Mouse (Mus musculus) embryonic facial prominence, embryonic 13.5 days (tissue): ENCODE measurements around the gene Hipk1. TPM values are rescaled to one million over a fixed set of nuclear protein-coding genes. Genes with fewer than 3 reads are reported as not detected.
A peak's percentile ranks its signal among the peaks of the same experiment; 100 is the strongest.
"Not testable (repeated sequence)": the region's sequence is repeated elsewhere in the genome, so short reads cannot be mapped to it uniquely, and the experiment has no call there.

Source experiments
- ATAC-seq: fragments of 200-750 bp; cut with Nextera tagmentation; 2 replicates; pipeline ENCODE4 v1.8.0; 2017; ENCODE audit warnings: low read depth; ENCODE audit not compliant: insufficient number of reproducible peaks, insufficient read depth, low FRiP score, low TSS enrichment
- H3K27ac ChIP-seq: fragments of 300-500 bp; sonication (generic); 2 replicates; pipeline ENCODE4 v1.5.1; 2015; ENCODE audit warnings: moderate library complexity, mild to moderate bottlenecking, inconsistent platforms
- H3K27me3 ChIP-seq: fragments of 300-500 bp; sonication (generic); 2 replicates; pipeline ENCODE4 v1.6.1; 2015; ENCODE audit warnings: mild to moderate bottlenecking, inconsistent platforms
- H3K36me3 ChIP-seq: fragments of 300-500 bp; sonication (generic); 2 replicates; pipeline ENCODE4 v1.6.1; 2015; ENCODE audit warnings: mild to moderate bottlenecking, inconsistent platforms
- H3K4me1 ChIP-seq: fragments of 300-500 bp; sonication (generic); 2 replicates; pipeline ENCODE4 v1.6.1; 2015; ENCODE audit warnings: inconsistent platforms
- H3K4me2 ChIP-seq: fragments of 300-500 bp; sonication (generic); 2 replicates; pipeline ENCODE4 v1.6.1; 2015; ENCODE audit warnings: moderate library complexity, mild to moderate bottlenecking, inconsistent platforms
- H3K4me3 ChIP-seq: fragments of 300-500 bp; sonication (generic); 2 replicates; pipeline ENCODE4 v1.5.1; 2015; ENCODE audit warnings: mild to moderate bottlenecking, inconsistent platforms
- H3K9ac ChIP-seq: fragments of 300-500 bp; sonication (generic); 2 replicates; pipeline ENCODE4 v1.6.1; 2015; ENCODE audit warnings: mild to moderate bottlenecking, inconsistent platforms
- H3K9me3 ChIP-seq: fragments of 300-500 bp; sonication (generic); 2 replicates; pipeline ENCODE4 v1.6.1; 2016; ENCODE audit warnings: inconsistent platforms
- WGBS: fragments of 180-500 bp; shearing (Covaris S2); methylation state at CpG from one replicate; pipeline ENCODE4 v1.1.7; 2015; ENCODE audit warnings: mixed read lengths; 5-methylcytosine and 5-hydroxymethylcytosine counted together
- polyA plus RNA-seq: library from polyadenylated mRNA; unstranded; fragments of >200 nt; fragmentation: Nextera tagmentation; extraction: Ambion mirVana; gene quantifications from 2 replicates; pipeline ENCODE4 v1.2.1, GENCODE M21; 2015

Hipk1 gene
- polyA plus RNA-seq, result 11.6 and 13.8 TPM in 2 replicates

- no peaks in the 10 kb centered on the region for H3K27me3 ChIP-seq
- 10% methylated on average over 46 of the region's 49 CpGs for WGBS
- H3K4me2 ChIP-seq, result peak within 1 kb of the TSS; percentile 72
- peak within 1 kb of the TSS; percentile 89 for H3K27ac ChIP-seq
- no peaks in the 10 kb centered on the region for H3K9me3 ChIP-seq
- H3K9ac ChIP-seq, result peak within 1 kb of the TSS; percentile 96
- peak; percentile 93 for ATAC-seq
- H3K36me3 ChIP-seq, result no peaks in the 10 kb centered on the region
- peak within 1 kb of the TSS; percentile 94 for H3K4me3 ChIP-seq
- peaks cover 26% of the 10 kb centered on the region for H3K4me1 ChIP-seq
Measured at GRCm38 (mm10) chr3:103791230-103792110, at the start of gene Hipk1. Hipk1 (minus strand) TSS chr3:103791563.

- WGBS, result 90% methylated on average over 7 of the region's 7 CpGs
- H3K9me3 ChIP-seq, result not testable (repeated sequence)
Measured at GRCm38 (mm10) chr3:103840946-103841345, 49.6 kb upstream of the Hipk1 start.

GRCm38 (mm10) chr3:103840195-103840594, 48.8 kb upstream of the Hipk1 start:
- 90% methylated on average over 3 of the region's 3 CpGs for WGBS
- not testable (repeated sequence) for H3K9me3 ChIP-seq, H3K9ac ChIP-seq, H3K4me2 ChIP-seq, ATAC-seq, H3K4me1 ChIP-seq, H3K4me3 ChIP-seq, H3K36me3 ChIP-seq, H3K27me3 ChIP-seq, H3K27ac ChIP-seq

More at GRCm38 (mm10) chr3:103840946-103841345, 49.6 kb upstream of the Hipk1 start:
- not testable (repeated sequence) for H3K27me3 ChIP-seq, H3K27ac ChIP-seq, H3K9ac ChIP-seq, H3K36me3 ChIP-seq, ATAC-seq, H3K4me1 ChIP-seq, H3K4me3 ChIP-seq, H3K4me2 ChIP-seq

- Histone ChIP-seq H3K4me3 (no peak overlapping the region), H3K27me3 (no peaks in the 10 kb centered on the region), H3K4me1 (0 out of 2 replicates have a peak, but pooled peaks cover 4% of the 10 kb centered on the region), H3K9me3 (no peaks in the 10 kb centered on the region), H3K36me3 (no peaks in the 10 kb centered on the region), H3K9ac (no peak overlapping the region), H3K27ac (no peak overlapping the region), H3K4me2 (no peak overlapping the region)
- no peak for ATAC-seq
- WGBS, result 89% methylated on average over 6 of the region's 6 CpGs
Measured at GRCm38 (mm10) chr3:103839711-103840110, 48.3 kb upstream of the Hipk1 start.

- H3K36me3 ChIP-seq, result no peaks in the 10 kb centered on the region
- no peak for ATAC-seq
- H3K4me2 ChIP-seq, result no peak overlapping the region
- no peak overlapping the region for H3K9ac ChIP-seq
- no peaks in the 10 kb centered on the region for H3K9me3 ChIP-seq
- WGBS, result 89% methylated on average over 5 of the region's 5 CpGs
- 0 out of 2 replicates have a peak, but pooled peaks cover 4% of the 10 kb centered on the region for H3K4me1 ChIP-seq
- H3K27ac ChIP-seq, result no peak overlapping the region
- no peak overlapping the region for H3K4me3 ChIP-seq
- H3K27me3 ChIP-seq, result no peaks in the 10 kb centered on the region
Measured at GRCm38 (mm10) chr3:103836453-103836852, 45.1 kb upstream of the Hipk1 start.

GRCm38 (mm10) chr3:103835951-103836310, 44.6 kb upstream of the Hipk1 start:
- Histone ChIP-seq H3K27ac (no peak overlapping the region), H3K4me2 (no peak overlapping the region), H3K4me3 (no peak overlapping the region), H3K9ac (no peak overlapping the region), H3K27me3 (no peaks in the 10 kb centered on the region), H3K4me1 (0 out of 2 replicates have a peak, but pooled peaks cover 4% of the 10 kb centered on the region), H3K36me3 (no peaks in the 10 kb centered on the region), H3K9me3 (no peaks in the 10 kb centered on the region)
- 77% methylated on average over 10 of the region's 10 CpGs for WGBS
- no peak for ATAC-seq

GRCm38 (mm10) chr3:103835272-103835950, 44.0 kb upstream of the Hipk1 start:
- H3K4me1 ChIP-seq, result 0 out of 2 replicates have a peak, but pooled peaks cover 4% of the 10 kb centered on the region
- no peaks in the 10 kb centered on the region for H3K36me3 ChIP-seq
- H3K4me2 ChIP-seq, result no peak overlapping the region
- ATAC-seq, result no peak
- no peaks in the 10 kb centered on the region for H3K27me3 ChIP-seq
- no peaks in the 10 kb centered on the region for H3K9me3 ChIP-seq
- no peak overlapping the region for H3K9ac ChIP-seq
- no peak overlapping the region for H3K27ac ChIP-seq
- WGBS, result 58% methylated on average over 6 of the region's 6 CpGs
- no peak overlapping the region for H3K4me3 ChIP-seq

GRCm38 (mm10) chr3:103834001-103834400, 42.6 kb upstream of the Hipk1 start:
- no peak for ATAC-seq
- H3K27ac ChIP-seq, result no peak overlapping the region
- no peaks in the 10 kb centered on the region for H3K36me3 ChIP-seq
- no peak overlapping the region for H3K4me2 ChIP-seq
- no peaks in the 10 kb centered on the region for H3K27me3 ChIP-seq
- no peak overlapping the region for H3K4me3 ChIP-seq
- 80% methylated on average over 2 of the region's 2 CpGs for WGBS
- no peaks in the 10 kb centered on the region for H3K9me3 ChIP-seq
- 0 out of 2 replicates have a peak, but pooled peaks cover 4% of the 10 kb centered on the region for H3K4me1 ChIP-seq
- H3K9ac ChIP-seq, result no peak overlapping the region

GRCm38 (mm10) chr3:103832426-103832825, 41.1 kb upstream of the Hipk1 start, which contains the start of gene Bcl2l15:
Bcl2l15 (plus strand) TSS chr3:103832601.
- no peaks in the 10 kb centered on the region for H3K36me3 ChIP-seq
- H3K4me1 ChIP-seq, result 0 out of 2 replicates have a peak, but pooled peaks cover 4% of the 10 kb centered on the region
- no peak within 1 kb of the TSS for H3K27ac ChIP-seq
- no peaks in the 10 kb centered on the region for H3K27me3 ChIP-seq
- no peak within 1 kb of the TSS for H3K4me2 ChIP-seq
- H3K9ac ChIP-seq, result no peak within 1 kb of the TSS
- no peak within 1 kb of the TSS for H3K4me3 ChIP-seq
- ATAC-seq, result no peak
- H3K9me3 ChIP-seq, result no peaks in the 10 kb centered on the region

GRCm38 (mm10) chr3:103831146-103831545, 39.8 kb upstream of the Hipk1 start:
- no peak for ATAC-seq
- Histone ChIP-seq H3K4me3 (no peak overlapping the region), H3K4me1 (0 out of 2 replicates have a peak, but pooled peaks cover 4% of the 10 kb centered on the region), H3K9me3 (no peaks in the 10 kb centered on the region), H3K36me3 (no peaks in the 10 kb centered on the region), H3K27ac (no peak overlapping the region), H3K4me2 (no peak overlapping the region), H3K27me3 (no peaks in the 10 kb centered on the region), H3K9ac (no peak overlapping the region)
- 72% methylated on average over 7 of the region's 7 CpGs for WGBS

- WGBS, result 36% methylated on average over 1 of the region's 1 CpGs
- not testable (repeated sequence) for H3K27ac ChIP-seq, H3K4me1 ChIP-seq, ATAC-seq, H3K4me2 ChIP-seq, H3K9me3 ChIP-seq, H3K4me3 ChIP-seq, H3K36me3 ChIP-seq, H3K27me3 ChIP-seq, H3K9ac ChIP-seq
Measured at GRCm38 (mm10) chr3:103830681-103831080, 39.3 kb upstream of the Hipk1 start.
